Mouse (Mus musculus) liver, adult 2 months (tissue): Measurements from ENCODE around the gene Tead1.

Experiments used
- CTCF ChIP-seq: fragments of 200-500 bp; IDR thresholded peaks from 2 replicates; pipeline ENCODE4 v1.5.1; 2011; ENCODE audit warnings: low read depth, low read length, control low read depth
- POLR2A ChIP-seq: fragments of 200-500 bp; IDR thresholded peaks from 2 replicates; pipeline ENCODE4 v1.6.1; 2011; ENCODE audit warnings: low read length, control low read depth; ENCODE audit not compliant: insufficient read depth; ENCODE audit errors: extremely low read depth

DNA sequence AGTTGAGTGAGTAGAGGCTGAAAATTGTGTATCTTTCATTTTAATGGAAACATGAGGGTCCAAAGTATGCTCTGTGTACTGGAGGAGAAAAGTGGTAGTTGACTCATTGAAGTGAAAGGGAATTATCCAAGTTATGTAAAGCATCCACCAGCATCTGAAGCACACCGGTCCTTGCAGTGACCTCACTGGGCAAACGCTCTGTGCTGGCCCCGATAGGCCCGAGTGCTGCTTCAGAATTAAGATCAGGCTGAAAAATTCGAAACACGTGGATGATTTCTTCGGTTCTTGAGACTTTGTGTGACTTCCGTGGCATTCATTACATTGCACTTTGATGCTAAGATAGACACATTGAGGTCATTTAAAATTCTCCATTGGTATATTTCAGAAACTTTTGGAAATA is 185.1 kb downstream of the Tead1 start:
- TF ChIP-seq CTCF (no peak), POLR2A (no peak)
